Mouse (Mus musculus) ES-Bruce4 (cell line): ENCODE data around the gene Slc22a13.

ENCODE experiments used
- EP300 ChIP-seq: IDR thresholded peaks from 2 replicates; pipeline ENCODE4 v1.6.1; 2011; ENCODE audit warnings: low read depth, low read length; ENCODE audit not compliant: insufficient read depth
- POLR2A ChIP-seq: IDR thresholded peaks from one replicate; pipeline ENCODE4 v1.8.1; 2011; ENCODE audit warnings: low read length; ENCODE audit not compliant: insufficient read depth

GRCm38 (mm10) chr9:119145137-119145536, 63.8 kb downstream of the Slc22a13 start:
- TF ChIP-seq EP300 (no peak), POLR2A (no peak)
